Mouse (Mus musculus) bone marrow macrophage, adult 2 months (primary cell): ENCODE results near the gene Zbtb39. TPM values are rescaled to one million over a fixed set of nuclear protein-coding genes. Genes with fewer than 3 reads are reported as not detected.

Experiments used
- H3K27ac ChIP-seq: 2 replicates; pipeline ENCODE4 v1.5.1; 2012; ENCODE audit warnings: low read depth, low read length; ENCODE audit not compliant: insufficient read depth
- H3K4me1 ChIP-seq: 2 replicates; pipeline ENCODE4 v1.6.1; 2012; ENCODE audit warnings: low read length; ENCODE audit not compliant: control insufficient read depth, insufficient read depth
- H3K4me3 ChIP-seq: 2 replicates; pipeline ENCODE4 v1.5.1; 2012; ENCODE audit warnings: mild to moderate bottlenecking, low read length, moderate library complexity; ENCODE audit not compliant: insufficient read depth
- CTCF ChIP-seq: IDR thresholded peaks from 2 replicates; pipeline ENCODE4 v1.5.1; 2012; ENCODE audit warnings: low read depth, mild to moderate bottlenecking, low read length, moderate library complexity
- POLR2A ChIP-seq: IDR thresholded peaks from 2 replicates; pipeline ENCODE4 v1.6.1; 2012; ENCODE audit warnings: mild to moderate bottlenecking, low read depth, low read length, borderline replicate concordance
- polyA plus RNA-seq: library from polyadenylated mRNA; stranded (reverse); fragments of >200 nt; gene quantifications from 2 replicates; pipeline ENCODE4 v1.2.4, GENCODE M21; 2012; ENCODE audit not compliant: missing spikeins, insufficient read depth, insufficient read length

Zbtb39 gene
- polyA plus RNA-seq, 1 experiment = 4.6 TPM

DNA sequence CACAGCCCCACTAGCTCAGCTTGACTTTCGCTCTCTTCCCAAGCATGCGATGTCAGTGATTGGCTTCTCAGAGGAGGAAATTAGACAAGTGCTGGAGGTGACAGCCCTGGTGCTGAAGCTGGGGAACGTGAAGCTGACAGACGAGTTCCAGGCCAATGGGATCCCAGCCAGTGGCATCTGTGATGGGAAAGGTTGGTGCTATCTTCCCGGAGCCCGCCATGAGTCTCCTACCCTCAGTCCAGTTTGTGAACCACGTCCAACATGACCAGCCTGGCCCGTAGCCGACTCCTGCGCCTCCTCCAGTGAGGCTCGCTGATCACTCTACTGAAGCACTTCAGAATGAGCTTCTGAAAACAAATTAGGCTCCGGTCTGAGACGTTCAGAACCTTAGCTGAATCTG lies 29.0 kb upstream of the Zbtb39 start:
- TF ChIP-seq POLR2A = no peak
- TF ChIP-seq CTCF = no peak
- Histone ChIP-seq H3K27ac (no peak overlapping the region), H3K4me3 (no peak overlapping the region), H3K4me1 (no peaks in the 10 kb centered on the region)

DNA sequence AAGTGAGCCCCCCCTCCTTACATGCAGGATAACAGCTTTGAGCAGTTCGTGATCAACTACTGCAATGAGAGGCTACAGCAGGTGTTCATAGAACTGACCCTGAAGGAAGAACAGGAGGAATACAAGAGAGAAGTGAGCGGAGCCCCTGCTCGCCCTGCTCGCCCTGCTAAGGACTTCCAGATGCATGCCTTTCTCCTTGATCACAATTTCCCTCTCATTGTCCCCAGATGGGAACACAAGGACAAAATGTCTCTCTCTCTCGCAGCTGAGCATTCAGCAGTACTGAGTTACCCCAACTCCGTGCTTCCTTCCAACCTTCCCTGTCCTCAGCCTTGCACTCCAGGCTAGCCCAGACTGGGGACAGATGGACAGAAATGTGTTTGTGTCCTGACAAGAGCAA lies 26.6 kb upstream of the Zbtb39 start:
- Histone ChIP-seq H3K27ac (no peak overlapping the region), H3K4me3 (no peak overlapping the region), H3K4me1 (no peaks in the 10 kb centered on the region)
- no peak for TF ChIP-seq POLR2A
- TF ChIP-seq CTCF = no peak

- H3K27ac ChIP-seq = no peak overlapping the region
- no peak overlapping the region for H3K4me3 ChIP-seq
- TF ChIP-seq CTCF (no peak), POLR2A (no peak)
- H3K4me1 ChIP-seq = no peaks in the 10 kb centered on the region
Observed at GRCm38 (mm10) chr10:127721671-127722418, 17.5 kb upstream of the Zbtb39 start.

DNA sequence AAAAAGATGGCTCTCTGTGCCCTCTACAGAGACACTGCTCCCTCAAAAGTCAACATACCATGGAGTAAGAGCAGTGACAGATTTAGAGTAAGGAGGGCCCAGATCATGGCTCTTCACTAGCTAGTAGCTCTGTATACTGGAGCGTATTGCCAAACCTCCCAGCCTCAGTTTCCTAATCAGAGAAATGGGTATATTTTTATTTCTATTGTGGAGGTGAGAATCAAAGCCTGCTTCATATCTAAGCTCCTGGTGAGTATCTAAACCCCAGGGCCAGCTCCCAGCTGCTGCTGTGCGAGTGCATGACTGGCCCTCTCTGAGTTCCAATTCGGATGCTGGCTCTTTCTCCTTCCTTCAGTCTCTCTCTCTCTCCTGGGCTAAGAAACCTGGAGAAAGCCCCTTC lies 15.2 kb upstream of the Zbtb39 start, which contains the start of gene Tac2:
Gene Tac2 (plus strand): TSS at position 301 of the 400 bp plus-strand sequence.
- Histone ChIP-seq H3K4me1 (no peaks in the 10 kb centered on the region), H3K27ac (no peak within 1 kb of the TSS), H3K4me3 (no peak within 1 kb of the TSS)
- TF ChIP-seq CTCF (no peak), POLR2A (no peak)

- H3K4me1 ChIP-seq = no peaks in the 10 kb centered on the region
- H3K4me3 ChIP-seq = no peak overlapping the region
- no peak for TF ChIP-seq POLR2A
- TF ChIP-seq CTCF = no peak
- H3K27ac ChIP-seq = no peak overlapping the region
Observed at GRCm38 (mm10) chr10:127725136-127725535, 14.2 kb upstream of the Zbtb39 start.

GRCm38 (mm10) chr10:127728437-127728836 lies 10.9 kb upstream of the Zbtb39 start:
- no peak for TF ChIP-seq POLR2A
- TF ChIP-seq CTCF = no peak
- Histone ChIP-seq H3K27ac (no peak overlapping the region), H3K4me3 (no peak overlapping the region), H3K4me1 (peaks cover 6% of the 10 kb centered on the region; the same call in 1 of the 2 replicates)

- H3K27ac ChIP-seq = no peak overlapping the region
- H3K4me1 ChIP-seq = peaks cover 6% of the 10 kb centered on the region; the same call in 1 of the 2 replicates
- TF ChIP-seq CTCF = no peak
- TF ChIP-seq POLR2A = no peak
- H3K4me3 ChIP-seq = no peak overlapping the region
Observed at GRCm38 (mm10) chr10:127730285-127730932, 8.9 kb upstream of the Zbtb39 start.

DNA sequence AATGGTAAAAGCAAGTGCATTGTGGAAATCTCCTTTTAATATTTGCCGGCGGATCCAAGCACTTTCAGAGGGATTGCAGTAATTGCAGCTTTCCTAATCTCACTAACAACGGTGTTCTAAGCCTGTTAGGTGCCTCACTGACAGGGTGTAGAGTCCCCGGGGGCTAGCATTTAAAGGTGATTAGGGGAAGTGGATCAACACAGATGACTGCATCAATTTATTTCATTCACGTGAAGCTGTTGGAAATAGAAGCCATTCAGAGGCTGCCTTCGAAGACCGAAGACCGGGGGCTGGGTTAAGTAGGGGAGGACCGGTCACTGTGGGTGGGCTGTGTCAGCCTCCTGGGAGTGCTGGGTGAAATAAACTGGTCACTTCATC lies 8.4 kb upstream of the Zbtb39 start:
- TF ChIP-seq CTCF (no peak), POLR2A (no peak)
- no peak overlapping the region for H3K27ac ChIP-seq
- no peak overlapping the region for H3K4me3 ChIP-seq
- H3K4me1 ChIP-seq = peaks cover 6% of the 10 kb centered on the region; the same call in 1 of the 2 replicates

- TF ChIP-seq POLR2A = no peak
- no peak for TF ChIP-seq CTCF
- Histone ChIP-seq H3K27ac (no peak overlapping the region), H3K4me1 (peaks cover 8% of the 10 kb centered on the region), H3K4me3 (no peak overlapping the region)
Observed at GRCm38 (mm10) chr10:127731397-127731796, 7.9 kb upstream of the Zbtb39 start.

DNA sequence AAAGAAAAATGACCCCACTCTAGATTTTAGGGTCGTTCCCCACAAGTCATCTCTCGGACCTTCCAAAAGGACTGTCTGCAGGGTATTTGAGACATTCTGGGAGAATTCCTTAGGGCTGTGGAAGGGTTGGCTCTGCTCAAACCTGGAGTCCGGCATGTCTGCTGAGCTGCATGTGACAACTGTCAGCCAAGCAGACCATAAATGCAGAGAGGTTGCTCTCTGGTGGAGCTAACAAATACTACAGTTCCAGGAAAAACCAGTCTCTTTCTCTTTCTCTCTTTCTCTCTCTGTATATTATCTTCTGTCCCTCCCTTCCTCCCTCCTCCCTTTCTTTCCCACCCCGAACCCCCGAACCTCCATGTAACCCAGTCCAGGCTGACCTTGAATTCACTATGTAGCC lies 4.9 kb upstream of the Zbtb39 start:
- no peak overlapping the region for H3K4me3 ChIP-seq
- no peak overlapping the region for H3K27ac ChIP-seq
- peaks cover 23% of the 10 kb centered on the region for H3K4me1 ChIP-seq
- TF ChIP-seq POLR2A = no peak
- TF ChIP-seq CTCF = peak; percentile 33; the same call in 1 of the 2 replicates
